Mouse (Mus musculus): ENCODE measurements around the gene Coil. TPM values are rescaled to one million over a fixed set of nuclear protein-coding genes. Genes with fewer than 3 reads are reported as not detected.

The Coil gene
- polyA plus RNA-seq (2012; ENCODE audit: insufficient read depth, low replicate concordance) = 2.3 and 3.1 TPM in 2 replicates

GRCm38 (mm10) chr11:88970202-88970732 lies at the start of gene Coil:
Gene Coil, plus strand, starts transcription at chr11:88970252.
- H3K9me3 ChIP-seq = no peaks in the 10 kb centered on the region
- peaks cover 18% of the 10 kb centered on the region for H3K27me3 ChIP-seq (replicated peaks)
- no peak within 1 kb of the TSS for H3K4me3 ChIP-seq (replicated peaks)
- TF ChIP-seq FLI1 (IDR thresholded peaks at IDR 0.05; ENCODE audit: low read length) (no peak), GATA1 (IDR thresholded peaks at IDR 0.05; ENCODE audit: borderline replicate concordance, low read length) (no peak)
- peaks cover 14% of the 10 kb centered on the region for H3K4me1 ChIP-seq
- H3K36me3 ChIP-seq (replicated peaks; ENCODE audit: low read length) = no peaks in the 10 kb centered on the region

- H3K4me3 ChIP-seq (replicated peaks) = no peak overlapping the region
- no peaks in the 10 kb centered on the region for H3K9me3 ChIP-seq
- no peaks in the 10 kb centered on the region for H3K4me1 ChIP-seq
- peaks cover 2% of the 10 kb centered on the region for H3K27me3 ChIP-seq (replicated peaks)
- H3K36me3 ChIP-seq (replicated peaks; ENCODE audit: low read length) = peaks cover 2% of the 10 kb centered on the region
- TF ChIP-seq FLI1 (IDR thresholded peaks at IDR 0.05; ENCODE audit: low read length) (no peak), GATA1 (IDR thresholded peaks at IDR 0.05; ENCODE audit: borderline replicate concordance, low read length) (no peak)
These were observed 43.5 kb upstream of the Coil start for GRCm38 (mm10) chr11:88926566-88926965.

- no peaks in the 10 kb centered on the region for H3K36me3 ChIP-seq (replicated peaks; ENCODE audit: low read length)
These were observed 38.1 kb upstream of the Coil start for GRCm38 (mm10) chr11:88931692-88932530.

GRCm38 (mm10) chr11:88933030-88933429 lies 37.0 kb upstream of the Coil start:
- H3K27me3 ChIP-seq (replicated peaks) = no peaks in the 10 kb centered on the region
- no peak overlapping the region for H3K4me3 ChIP-seq (replicated peaks)
- no peaks in the 10 kb centered on the region for H3K36me3 ChIP-seq (replicated peaks; ENCODE audit: low read length)
- H3K4me1 ChIP-seq = no peaks in the 10 kb centered on the region
- no peak for TF ChIP-seq GATA1 (IDR thresholded peaks at IDR 0.05; ENCODE audit: borderline replicate concordance, low read length)
- no peak for TF ChIP-seq FLI1 (IDR thresholded peaks at IDR 0.05; ENCODE audit: low read length)
- H3K9me3 ChIP-seq = no peaks in the 10 kb centered on the region

More at GRCm38 (mm10) chr11:88931692-88932530, 38.1 kb upstream of the Coil start:
- no peaks in the 10 kb centered on the region for H3K9me3 ChIP-seq
- no peak overlapping the region for H3K4me3 ChIP-seq (replicated peaks)
- no peaks in the 10 kb centered on the region for H3K4me1 ChIP-seq
- peaks cover 2% of the 10 kb centered on the region for H3K27me3 ChIP-seq (replicated peaks)
- TF ChIP-seq GATA1 (IDR thresholded peaks at IDR 0.05; ENCODE audit: borderline replicate concordance, low read length) (no peak), FLI1 (IDR thresholded peaks at IDR 0.05; ENCODE audit: low read length) (no peak)

GRCm38 (mm10) chr11:88934089-88935000 lies 35.7 kb upstream of the Coil start:
- H3K4me1 ChIP-seq = no peaks in the 10 kb centered on the region
- no peaks in the 10 kb centered on the region for H3K27me3 ChIP-seq (replicated peaks)
- TF ChIP-seq GATA1 (IDR thresholded peaks at IDR 0.05; ENCODE audit: borderline replicate concordance, low read length) (no peak), FLI1 (IDR thresholded peaks at IDR 0.05; ENCODE audit: low read length) (no peak)
- H3K36me3 ChIP-seq (replicated peaks; ENCODE audit: low read length) = no peaks in the 10 kb centered on the region
- no peak overlapping the region for H3K4me3 ChIP-seq (replicated peaks)
- H3K9me3 ChIP-seq = no peaks in the 10 kb centered on the region

GRCm38 (mm10) chr11:88937886-88938285 lies 32.2 kb upstream of the Coil start:
- no peaks in the 10 kb centered on the region for H3K27me3 ChIP-seq (replicated peaks)
- no peaks in the 10 kb centered on the region for H3K9me3 ChIP-seq
- H3K4me3 ChIP-seq (replicated peaks) = no peak overlapping the region
- H3K36me3 ChIP-seq (replicated peaks; ENCODE audit: low read length) = no peaks in the 10 kb centered on the region
- no peaks in the 10 kb centered on the region for H3K4me1 ChIP-seq
- no peak for TF ChIP-seq GATA1 (IDR thresholded peaks at IDR 0.05; ENCODE audit: borderline replicate concordance, low read length)
- TF ChIP-seq FLI1 (IDR thresholded peaks at IDR 0.05; ENCODE audit: low read length) = no peak

GRCm38 (mm10) chr11:88938770-88939169 lies 31.3 kb upstream of the Coil start:
- TF ChIP-seq FLI1 (IDR thresholded peaks at IDR 0.05; ENCODE audit: low read length) (no peak), GATA1 (IDR thresholded peaks at IDR 0.05; ENCODE audit: borderline replicate concordance, low read length) (no peak)
- H3K4me1 ChIP-seq = no peaks in the 10 kb centered on the region
- no peaks in the 10 kb centered on the region for H3K36me3 ChIP-seq (replicated peaks; ENCODE audit: low read length)
- no peaks in the 10 kb centered on the region for H3K27me3 ChIP-seq (replicated peaks)
- no peaks in the 10 kb centered on the region for H3K9me3 ChIP-seq
- no peak overlapping the region for H3K4me3 ChIP-seq (replicated peaks)

GRCm38 (mm10) chr11:88939634-88940033 lies 30.4 kb upstream of the Coil start:
- H3K36me3 ChIP-seq (replicated peaks; ENCODE audit: low read length) = no peaks in the 10 kb centered on the region
- no peaks in the 10 kb centered on the region for H3K4me1 ChIP-seq

GRCm38 (mm10) chr11:88941489-88941888 lies 28.6 kb upstream of the Coil start:
- no peak overlapping the region for H3K4me3 ChIP-seq (replicated peaks)
- H3K4me1 ChIP-seq = no peaks in the 10 kb centered on the region
- H3K27me3 ChIP-seq (replicated peaks) = peaks cover 6% of the 10 kb centered on the region
- H3K9me3 ChIP-seq = no peaks in the 10 kb centered on the region
- TF ChIP-seq FLI1 (IDR thresholded peaks at IDR 0.05; ENCODE audit: low read length) (no peak), GATA1 (IDR thresholded peaks at IDR 0.05; ENCODE audit: borderline replicate concordance, low read length) (no peak)
- H3K36me3 ChIP-seq (replicated peaks; ENCODE audit: low read length) = no peaks in the 10 kb centered on the region

More at GRCm38 (mm10) chr11:88939634-88940033, 30.4 kb upstream of the Coil start:
- H3K27me3 ChIP-seq (replicated peaks) = peaks cover 3% of the 10 kb centered on the region
- TF ChIP-seq GATA1 (IDR thresholded peaks at IDR 0.05; ENCODE audit: borderline replicate concordance, low read length) = no peak
- no peak for TF ChIP-seq FLI1 (IDR thresholded peaks at IDR 0.05; ENCODE audit: low read length)
- H3K4me3 ChIP-seq (replicated peaks) = no peak overlapping the region
- no peaks in the 10 kb centered on the region for H3K9me3 ChIP-seq
